Mouse (Mus musculus) spleen, adult 2 months (tissue): ENCODE measurements around the gene Gm11172. TPM values are rescaled to one million over a fixed set of nuclear protein-coding genes. Genes with fewer than 3 reads are reported as not detected.

ENCODE experiments used
- DNase-seq, 2 experiments: peaks; one replicate each; pipeline versions ENCODE4 v3.0.0 to v3.0.0-alpha.2; 2012 to 2021; ENCODE audit warnings: low spot score in 2 of 2, low read depth in 1 of 2
- H3K27ac ChIP-seq: fragments of 200-500 bp; 2 replicates; pipeline ENCODE4 v1.5.1; 2012; ENCODE audit warnings: low read length, inconsistent platforms; ENCODE audit not compliant: insufficient read depth
- H3K27me3 ChIP-seq: fragments of 200-500 bp; 2 replicates; pipeline ENCODE4 v1.6.1; 2012; ENCODE audit warnings: mild to moderate bottlenecking, moderate library complexity, low read length, inconsistent platforms; ENCODE audit not compliant: control insufficient read depth, insufficient read depth
- H3K36me3 ChIP-seq: fragments of 200-500 bp; 2 replicates; pipeline ENCODE4 v1.6.1; 2012; ENCODE audit warnings: mild to moderate bottlenecking, low read length, inconsistent platforms; ENCODE audit not compliant: control insufficient read depth, insufficient read depth
- H3K4me1 ChIP-seq: fragments of 200-500 bp; 2 replicates; pipeline ENCODE4 v1.6.1; 2011; ENCODE audit warnings: inconsistent platforms; ENCODE audit not compliant: control insufficient read depth, insufficient read depth, insufficient read length
- H3K4me3 ChIP-seq: fragments of 200-500 bp; 2 replicates; pipeline ENCODE4 v1.5.1; 2011; ENCODE audit warnings: mild to moderate bottlenecking, inconsistent platforms; ENCODE audit not compliant: insufficient read depth, insufficient read length; ENCODE audit errors: extremely low read depth
- CTCF ChIP-seq: fragments of 200-500 bp; IDR thresholded peaks from 2 replicates; pipeline ENCODE4 v1.5.1; 2011; ENCODE audit warnings: mild to moderate bottlenecking, inconsistent platforms; ENCODE audit not compliant: insufficient read depth, insufficient read length, insufficient replicate concordance; ENCODE audit errors: extremely low read depth
- POLR2A ChIP-seq: fragments of 200-500 bp; IDR thresholded peaks from 2 replicates; pipeline ENCODE4 v1.6.1; 2011; ENCODE audit warnings: low read depth, low read length, inconsistent platforms
- WGBS: fragments of 180-500 bp; shearing (Covaris S2); methylation state at CpG from one replicate; pipeline ENCODE4 v1.1.7; 2018; 5-methylcytosine and 5-hydroxymethylcytosine counted together
- polyA plus RNA-seq: library from polyadenylated mRNA; depleted of rRNA; stranded (reverse); fragments of >200 nt; gene quantifications from 2 replicates; pipeline ENCODE4 v1.2.3, GENCODE M21; 2012

The Gm11172 gene
- polyA plus RNA-seq, 1 experiment = not detected

GRCm38 (mm10) chr16:10819966-10820365 is 7.3 kb downstream of the Gm11172 start:
- no peak for TF ChIP-seq POLR2A
- no peak for TF ChIP-seq CTCF
- Histone ChIP-seq H3K36me3 (no peaks in the 10 kb centered on the region), H3K4me3 (no peak overlapping the region), H3K27me3 (no peaks in the 10 kb centered on the region), H3K27ac (no peak overlapping the region), H3K4me1 (peaks cover 16% of the 10 kb centered on the region; the same call in 1 of the 2 replicates)
- no peak for DNase-seq
- 84% methylated on average over 3 of the region's 3 CpGs for WGBS

DNA sequence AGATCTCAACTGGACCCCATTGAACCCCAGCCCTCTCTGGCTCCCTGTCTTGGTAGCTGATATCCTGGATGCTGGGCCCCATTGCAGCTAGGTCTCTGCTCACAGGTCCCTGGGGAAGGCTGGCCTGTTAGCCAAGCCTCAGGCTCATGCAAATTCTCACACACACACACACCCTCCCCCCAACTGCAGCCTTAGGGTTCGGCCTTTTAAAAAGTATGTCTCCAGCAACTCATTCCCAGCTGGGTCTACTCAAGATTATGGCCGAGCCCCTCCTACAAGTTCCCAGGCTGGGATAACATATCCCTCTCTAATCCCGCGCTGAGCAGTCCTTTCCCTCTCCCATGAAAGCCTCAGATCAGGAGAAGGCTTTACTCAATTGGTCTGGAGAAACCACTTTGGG is 8.7 kb downstream of the Gm11172 start:
- TF ChIP-seq CTCF (no peak), POLR2A (no peak)
- Histone ChIP-seq H3K27me3 (no peaks in the 10 kb centered on the region), H3K27ac (no peak overlapping the region), H3K4me3 (no peak overlapping the region), H3K4me1 (peaks cover 16% of the 10 kb centered on the region; the same call in 1 of the 2 replicates), H3K36me3 (no peaks in the 10 kb centered on the region)
- 68% methylated on average over 4 of the region's 4 CpGs for WGBS
- no peak for DNase-seq

DNA sequence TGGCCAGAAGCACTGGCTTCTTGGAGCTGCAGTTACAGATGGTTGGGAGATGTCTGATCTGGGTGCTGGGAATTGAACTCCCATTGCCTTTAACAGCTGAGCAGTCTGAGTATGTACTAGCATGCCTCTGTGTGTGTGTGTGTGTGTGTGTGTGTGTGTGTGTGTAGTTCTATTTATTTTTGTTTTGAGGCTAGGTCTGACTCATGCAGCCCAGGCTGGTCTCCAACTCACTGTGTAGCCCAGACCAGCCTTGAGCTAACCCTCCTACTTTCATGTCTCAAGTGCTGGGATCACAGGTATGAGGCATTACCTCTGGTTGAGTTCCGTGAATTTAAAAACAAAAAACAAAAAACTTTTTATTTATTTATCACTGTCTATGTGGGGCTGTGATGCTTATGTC is 11.8 kb downstream of the Gm11172 start:
- Histone ChIP-seq H3K27me3 (no peaks in the 10 kb centered on the region), H3K27ac (no peak overlapping the region), H3K4me1 (peaks cover 14% of the 10 kb centered on the region; the same call in 1 of the 2 replicates), H3K4me3 (no peak overlapping the region), H3K36me3 (no peaks in the 10 kb centered on the region)
- no peak for DNase-seq
- WGBS = 92% methylated on average over 1 of the region's 1 CpGs
- TF ChIP-seq CTCF (no peak), POLR2A (no peak)

- Histone ChIP-seq H3K27ac (no peak overlapping the region), H3K36me3 (no peaks in the 10 kb centered on the region), H3K4me3 (no peak overlapping the region), H3K4me1 (peaks cover 13% of the 10 kb centered on the region; the same call in 1 of the 2 replicates), H3K27me3 (no peaks in the 10 kb centered on the region)
- TF ChIP-seq CTCF (no peak), POLR2A (no peak)
- no peak for DNase-seq
- WGBS = 94% methylated on average over 4 of the region's 4 CpGs
Measured at GRCm38 (mm10) chr16:10825840-10826239, 13.1 kb downstream of the Gm11172 start.

DNA sequence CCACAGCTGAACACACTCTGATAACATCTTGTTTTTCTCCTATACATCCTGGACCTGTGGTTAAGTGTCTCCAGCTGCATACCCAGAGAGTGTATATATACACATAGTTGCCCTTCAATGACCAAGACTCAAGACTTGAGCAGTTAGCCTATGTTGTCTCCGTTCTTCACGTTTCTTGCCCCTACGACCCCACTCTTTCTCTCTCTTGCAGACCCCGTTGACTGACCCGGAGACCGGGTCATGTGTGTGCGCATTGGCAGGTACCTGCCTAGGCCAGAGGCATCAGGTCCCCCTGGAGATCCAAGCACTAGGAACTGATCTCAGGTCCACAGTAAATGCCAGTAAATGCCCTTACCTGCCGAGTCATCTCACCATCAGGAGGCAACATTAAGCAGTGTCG is 14.6 kb downstream of the Gm11172 start:
- Histone ChIP-seq H3K36me3 (no peaks in the 10 kb centered on the region), H3K4me3 (no peak overlapping the region), H3K4me1 (peaks cover 6% of the 10 kb centered on the region; the same call in 1 of the 2 replicates), H3K27ac (no peak overlapping the region), H3K27me3 (no peaks in the 10 kb centered on the region)
- no peak for DNase-seq
- WGBS = 71% methylated on average over 9 of the region's 9 CpGs
- TF ChIP-seq POLR2A = no peak
- no peak for TF ChIP-seq CTCF

DNA sequence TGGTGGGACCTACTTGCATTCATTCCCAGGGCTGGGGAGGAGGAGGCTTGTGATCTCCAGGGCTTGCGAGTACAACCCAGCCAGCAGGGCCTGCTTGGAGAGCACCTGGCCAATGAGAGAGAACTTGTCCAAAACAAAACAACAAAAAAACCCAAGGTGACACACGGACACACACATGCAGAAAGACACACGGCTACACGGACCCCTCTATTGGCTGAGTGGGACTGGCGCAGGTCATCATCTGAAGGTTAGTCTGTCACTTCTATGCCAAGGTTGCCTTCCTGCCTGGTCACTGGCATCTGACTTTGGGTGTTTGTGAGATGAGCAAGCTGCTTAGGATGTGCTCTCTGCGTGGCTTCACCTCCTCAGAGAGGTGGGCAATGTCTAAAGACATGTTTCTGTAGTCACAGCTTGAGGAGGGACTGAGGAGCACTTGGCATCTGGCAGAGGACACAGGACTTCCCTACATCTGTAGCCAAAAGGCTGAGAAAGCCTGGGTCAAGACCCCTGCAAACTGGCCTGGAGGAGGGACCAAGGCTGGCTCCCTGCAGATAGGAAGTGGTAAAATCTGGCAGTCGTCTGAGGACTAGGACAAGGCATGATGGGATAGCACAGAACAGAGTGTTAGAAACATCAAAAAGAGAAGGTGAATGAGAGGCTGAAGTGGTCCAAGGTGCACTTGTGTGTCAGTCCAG is 15.2 kb downstream of the Gm11172 start:
- H3K36me3 ChIP-seq = no peaks in the 10 kb centered on the region
- WGBS = 68% methylated on average over 7 of the region's 7 CpGs
- H3K27me3 ChIP-seq = no peaks in the 10 kb centered on the region
- H3K27ac ChIP-seq = no peak overlapping the region
- TF ChIP-seq POLR2A (no peak), CTCF (no peak)
- H3K4me1 ChIP-seq = peaks cover 6% of the 10 kb centered on the region; the same call in 1 of the 2 replicates
- H3K4me3 ChIP-seq = no peak overlapping the region
- DNase-seq = no peak

DNA sequence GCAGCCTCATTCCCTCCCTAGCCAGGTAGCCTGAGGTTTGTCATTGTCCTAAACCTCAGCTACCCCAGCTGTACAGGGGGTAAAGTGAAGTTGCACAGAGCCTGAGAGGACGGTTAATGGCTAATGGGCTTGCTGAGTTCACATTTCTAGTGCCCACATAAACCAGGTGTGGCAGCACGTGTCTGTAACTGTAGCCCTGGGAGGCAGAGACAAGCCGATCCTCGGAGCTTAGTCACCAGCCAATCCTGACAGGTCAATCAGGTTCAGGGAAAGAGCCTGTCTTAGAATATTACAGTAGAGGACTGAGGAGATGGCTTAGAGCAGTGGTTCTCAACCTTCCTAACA is 15.7 kb downstream of the Gm11172 start:
- H3K4me3 ChIP-seq = no peak overlapping the region
- no peak overlapping the region for H3K27ac ChIP-seq
- H3K27me3 ChIP-seq = no peaks in the 10 kb centered on the region
- WGBS = 60% methylated on average over 4 of the region's 4 CpGs
- H3K36me3 ChIP-seq = no peaks in the 10 kb centered on the region
- H3K4me1 ChIP-seq = peaks cover 6% of the 10 kb centered on the region; the same call in 1 of the 2 replicates
- no peak for DNase-seq
- TF ChIP-seq CTCF (no peak), POLR2A (no peak)
